Mouse (Mus musculus): ENCODE measurements around the gene Ggt6.

DNA sequence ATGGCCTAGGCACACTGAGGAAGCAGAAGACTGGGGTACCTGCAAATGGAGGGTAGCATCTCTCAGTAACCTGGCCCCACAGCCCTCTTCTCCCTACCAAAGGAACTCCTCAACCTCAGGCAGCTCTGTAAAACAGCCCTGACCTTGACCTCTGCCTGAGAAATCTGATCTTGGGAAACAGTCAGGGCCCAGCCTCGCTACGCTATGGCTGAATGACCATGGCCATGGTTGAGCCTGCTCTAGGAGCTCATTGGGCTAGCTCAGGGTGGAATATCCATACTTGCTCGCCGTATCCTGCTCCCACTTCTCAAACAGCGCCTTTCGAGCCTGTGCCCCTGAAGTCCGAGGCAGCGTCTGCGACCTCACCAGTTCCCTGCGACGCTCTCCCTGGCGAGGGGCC, 34.3 kb upstream of the Ggt6 start:
- TF ChIP-seq POLR2A (IDR thresholded peaks at IDR 0.05; ENCODE audit: low read depth, low read length) (no peak), CHD2 (IDR thresholded peaks at IDR 0.05; ENCODE audit: low read length) (no peak)
